Mouse (Mus musculus) neural tube, embryonic 15.5 days (tissue): ENCODE results near the gene Aldh3a1. TPM values are rescaled to one million over a fixed set of nuclear protein-coding genes. Genes with fewer than 3 reads are reported as not detected.
"Not testable (repeated sequence)": the region's sequence is repeated elsewhere in the genome, so short reads cannot be mapped to it uniquely, and the experiment has no call there.

ENCODE experiments used
- ATAC-seq: fragments of 200-750 bp; cut with Nextera tagmentation; 2 replicates; pipeline ENCODE4 v1.8.0; 2017; ENCODE audit warnings: mild to moderate bottlenecking, moderate TSS enrichment, moderate library complexity; ENCODE audit not compliant: low FRiP score
- H3K27ac ChIP-seq: fragments of 300-500 bp; sonication (generic); replicated peaks from 2 replicates; pipeline ENCODE4 v1.5.1; 2015; ENCODE audit warnings: mild to moderate bottlenecking, inconsistent platforms
- H3K27me3 ChIP-seq: fragments of 300-500 bp; sonication (generic); replicated peaks from 2 replicates; pipeline ENCODE4 v1.6.1; 2015; ENCODE audit warnings: inconsistent platforms
- H3K36me3 ChIP-seq: fragments of 300-500 bp; sonication (generic); 2 replicates; pipeline ENCODE4 v1.6.1; 2015; ENCODE audit warnings: inconsistent platforms
- H3K4me1 ChIP-seq: fragments of 300-500 bp; sonication (generic); 2 replicates; pipeline ENCODE4 v1.6.1; 2015; ENCODE audit warnings: inconsistent platforms
- H3K4me2 ChIP-seq: fragments of 300-500 bp; sonication (generic); 2 replicates; pipeline ENCODE4 v1.6.1; 2015; ENCODE audit warnings: inconsistent platforms, mild to moderate bottlenecking, moderate library complexity
- H3K4me3 ChIP-seq: fragments of 300-500 bp; sonication (generic); replicated peaks from 2 replicates; pipeline ENCODE4 v1.5.1; 2015; ENCODE audit warnings: mild to moderate bottlenecking, inconsistent platforms
- H3K9ac ChIP-seq: fragments of 300-500 bp; sonication (generic); replicated peaks from 2 replicates; pipeline ENCODE4 v1.6.1; 2015; ENCODE audit warnings: mild to moderate bottlenecking, inconsistent platforms
- H3K9me3 ChIP-seq: fragments of 300-500 bp; sonication (generic); replicated peaks from 2 replicates; pipeline ENCODE4 v1.6.1; 2016; ENCODE audit warnings: inconsistent platforms
- WGBS: fragments of 180-500 bp; shearing (Covaris S2); methylation state at CpG from one replicate; pipeline ENCODE4 v1.1.7; 2015; ENCODE audit warnings: mixed read lengths; 5-methylcytosine and 5-hydroxymethylcytosine counted together
- polyA plus RNA-seq: library from polyadenylated mRNA; unstranded; fragments of >200 nt; fragmentation: Nextera tagmentation; extraction: Ambion mirVana; gene quantifications from 2 replicates; pipeline ENCODE4 v1.2.1, GENCODE M21; 2015

Aldh3a1 gene
- polyA plus RNA-seq, result 0.43 and 0.46 TPM in 2 replicates

DNA sequence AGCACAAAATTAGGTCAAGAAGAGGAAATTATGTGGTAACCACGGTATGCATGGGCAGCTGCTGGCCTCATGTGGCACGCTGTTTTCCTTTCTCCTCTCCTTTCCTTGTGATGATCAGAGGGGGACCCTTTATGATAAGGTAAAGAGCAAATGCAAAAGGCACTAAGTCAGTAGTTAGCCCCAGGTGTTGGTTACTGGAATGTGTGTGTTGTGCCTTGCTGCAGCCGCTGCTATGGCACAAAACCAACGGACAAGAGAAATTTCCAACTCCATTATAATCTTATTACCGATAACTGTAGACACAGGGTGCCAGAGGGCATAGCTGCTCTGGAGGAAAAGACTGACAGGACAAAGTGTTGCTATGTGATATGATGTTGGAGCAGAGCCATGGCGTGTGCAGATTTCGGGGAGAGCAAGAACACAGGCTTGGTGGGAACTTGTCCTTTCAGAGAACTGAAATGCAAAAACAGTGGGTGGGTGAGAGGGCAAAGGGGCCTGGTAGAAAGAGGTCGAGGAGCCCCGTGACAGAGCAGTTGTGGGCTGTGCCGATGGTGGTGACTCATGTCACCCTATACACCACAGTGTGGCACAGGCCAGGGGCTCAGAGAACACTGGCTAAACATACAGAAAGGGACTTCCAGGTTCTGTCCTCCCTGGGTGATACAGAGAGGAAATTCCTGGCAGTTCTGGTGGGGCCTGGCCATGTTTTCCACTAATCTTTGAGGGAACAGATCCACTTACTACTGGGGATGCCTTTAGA, at the start of gene Aldh3a1:
Gene Aldh3a1 (plus strand): TSS at position 51 of the 760 bp plus-strand sequence.
- no peaks in the 10 kb centered on the region for H3K9me3 ChIP-seq
- peaks cover 10% of the 10 kb centered on the region; the same call in 1 of the 2 replicates for H3K4me1 ChIP-seq
- H3K36me3 ChIP-seq, result no peaks in the 10 kb centered on the region
- H3K27ac ChIP-seq, result no peak within 1 kb of the TSS
- no peak for ATAC-seq
- H3K4me3 ChIP-seq, result no peak within 1 kb of the TSS
- 75% methylated on average over 10 of the region's 10 CpGs for WGBS
- H3K9ac ChIP-seq, result no peak within 1 kb of the TSS
- 0 out of 2 replicates have a peak, but pooled peaks cover 3% of the 10 kb centered on the region for H3K27me3 ChIP-seq
- H3K4me2 ChIP-seq, result no peak within 1 kb of the TSS

DNA sequence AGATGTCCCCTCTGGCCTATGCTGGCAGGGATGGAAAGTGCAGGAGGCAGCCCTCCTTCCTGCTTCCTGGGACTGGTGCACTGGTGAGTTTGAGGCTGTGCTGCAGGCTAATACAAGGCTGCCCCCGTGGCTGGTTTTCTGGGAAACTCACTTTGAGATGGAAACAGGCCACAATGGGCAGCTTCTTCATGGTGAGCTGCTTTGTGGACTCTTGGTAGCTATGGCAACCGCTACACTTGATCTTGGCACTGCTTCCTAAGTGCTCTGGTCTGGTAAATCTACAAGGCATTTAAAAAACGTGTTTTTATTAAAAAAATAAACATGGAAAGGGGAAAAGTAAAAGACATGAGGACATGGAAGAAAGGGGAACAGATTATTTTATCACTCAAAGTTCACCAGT, 49.2 kb upstream of the Aldh3a1 start:
- Histone ChIP-seq H3K4me3 (no peak overlapping the region), H3K27ac (0 out of 2 replicates have a peak overlapping the region, but pooled peaks have one; percentile 28), H3K27me3 (no peaks in the 10 kb centered on the region), H3K4me2 (no peak overlapping the region), H3K36me3 (peaks cover 99% of the 10 kb centered on the region), H3K4me1 (no peaks in the 10 kb centered on the region), H3K9me3 (no peaks in the 10 kb centered on the region), H3K9ac (no peak overlapping the region)
- 67% methylated on average over 3 of the region's 3 CpGs for WGBS
- no peak for ATAC-seq

DNA sequence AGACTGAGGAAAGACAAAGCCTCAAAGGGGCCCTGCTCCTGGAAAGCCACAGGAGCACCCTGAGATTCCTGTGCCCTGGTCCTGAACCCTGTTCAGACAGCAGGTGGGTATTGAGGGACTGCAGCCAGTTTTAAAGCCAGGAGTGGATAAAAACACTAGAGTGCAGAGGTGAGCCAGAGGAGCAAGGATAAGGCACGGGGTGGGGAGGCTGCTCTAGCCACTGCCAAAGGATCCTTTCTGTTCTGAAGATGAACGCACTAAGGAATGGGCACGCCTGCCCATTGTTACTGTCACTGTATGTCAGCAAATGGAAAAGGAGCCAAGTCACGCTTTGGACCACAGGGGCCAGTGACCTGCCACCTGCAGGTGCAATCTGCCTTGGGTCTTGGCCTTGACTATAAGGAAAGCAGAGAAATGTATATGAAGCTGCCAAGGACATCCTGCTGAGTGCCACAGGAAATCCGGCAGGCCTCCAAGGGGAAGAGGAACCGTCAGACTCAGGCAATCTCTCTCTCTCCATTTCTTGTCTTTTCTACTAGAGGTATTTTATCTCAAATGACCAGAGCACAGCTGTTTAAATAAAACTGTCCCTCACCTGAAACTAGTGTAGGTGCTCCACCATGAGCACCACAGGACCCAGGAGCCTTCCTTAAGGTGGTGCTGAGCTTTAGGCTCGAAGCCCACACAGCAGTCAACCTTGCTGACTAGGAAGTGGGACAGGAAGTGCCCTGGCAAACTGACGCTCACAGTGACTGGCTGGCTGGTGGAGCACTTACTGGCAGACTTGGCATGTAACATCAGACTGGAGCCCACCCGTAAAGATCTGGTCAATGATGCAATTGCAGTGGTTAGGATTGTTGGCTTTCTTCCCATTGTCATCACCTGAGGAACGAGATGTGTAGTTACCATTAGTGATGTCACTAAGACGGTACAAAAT, 47.3 kb upstream of the Aldh3a1 start:
- no peak overlapping the region for H3K9ac ChIP-seq
- no peaks in the 10 kb centered on the region for H3K27me3 ChIP-seq
- no peak overlapping the region for H3K27ac ChIP-seq
- no peaks in the 10 kb centered on the region for H3K9me3 ChIP-seq
- no peaks in the 10 kb centered on the region for H3K4me1 ChIP-seq
- peaks cover 99% of the 10 kb centered on the region for H3K36me3 ChIP-seq
- H3K4me2 ChIP-seq, result no peak overlapping the region
- no peak overlapping the region for H3K4me3 ChIP-seq
- WGBS, result 66% methylated on average over 11 of the region's 11 CpGs
- ATAC-seq, result no peak

DNA sequence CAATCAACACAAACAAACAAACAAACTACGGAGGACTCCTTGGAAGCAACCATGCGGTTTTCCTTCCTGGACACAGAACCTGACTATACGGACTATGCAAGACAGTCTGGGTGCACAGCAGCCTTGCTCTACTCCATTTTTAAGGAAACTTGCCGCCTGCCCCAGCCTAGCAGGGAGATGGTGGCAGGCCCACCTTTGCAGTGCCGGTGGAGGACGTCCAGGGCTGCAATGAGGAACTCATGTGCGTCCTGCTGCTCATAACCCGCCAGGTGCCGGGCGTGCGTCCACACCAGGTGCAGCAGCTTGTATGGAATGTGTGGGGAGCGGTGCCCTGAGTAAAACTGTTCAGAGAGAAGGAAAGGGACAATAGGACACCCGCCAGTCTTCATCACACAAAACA, 46.2 kb upstream of the Aldh3a1 start:
- no peaks in the 10 kb centered on the region for H3K9me3 ChIP-seq
- ATAC-seq, result no peak
- H3K4me2 ChIP-seq, result no peak overlapping the region
- H3K36me3 ChIP-seq, result peaks cover 99% of the 10 kb centered on the region
- no peaks in the 10 kb centered on the region for H3K4me1 ChIP-seq
- H3K9ac ChIP-seq, result no peak overlapping the region
- H3K4me3 ChIP-seq, result no peak overlapping the region
- no peak overlapping the region for H3K27ac ChIP-seq
- WGBS, result 94% methylated on average over 13 of the region's 13 CpGs
- H3K27me3 ChIP-seq, result no peaks in the 10 kb centered on the region

DNA sequence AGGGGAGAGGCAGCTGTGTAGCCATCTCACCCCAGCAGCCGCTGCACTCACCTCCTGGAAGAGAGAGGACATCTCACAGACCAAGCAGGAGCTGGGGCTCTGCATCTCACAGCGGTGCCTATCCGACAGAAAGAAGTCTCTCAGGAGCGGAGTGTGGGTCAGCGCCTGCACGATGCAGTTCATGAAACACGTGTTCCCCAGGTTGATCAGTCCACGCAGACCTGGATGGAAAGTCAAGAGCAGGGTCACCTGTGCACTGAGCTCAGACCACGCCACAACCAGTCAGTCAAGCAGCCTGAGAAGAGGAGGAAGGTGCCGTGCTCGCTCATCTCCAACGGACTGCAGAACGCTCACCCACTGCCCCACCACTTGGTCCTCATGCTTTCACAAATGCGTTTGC, 44.6 kb upstream of the Aldh3a1 start:
- no peaks in the 10 kb centered on the region for H3K27me3 ChIP-seq
- H3K9ac ChIP-seq, result no peak overlapping the region
- no peak overlapping the region for H3K27ac ChIP-seq
- peaks cover 98% of the 10 kb centered on the region for H3K36me3 ChIP-seq
- peaks cover 5% of the 10 kb centered on the region; the same call in 1 of the 2 replicates for H3K4me1 ChIP-seq
- 98% methylated on average over 14 of the region's 14 CpGs for WGBS
- ATAC-seq, result no peak
- no peak overlapping the region for H3K4me2 ChIP-seq
- H3K9me3 ChIP-seq, result no peaks in the 10 kb centered on the region
- no peak overlapping the region for H3K4me3 ChIP-seq

DNA sequence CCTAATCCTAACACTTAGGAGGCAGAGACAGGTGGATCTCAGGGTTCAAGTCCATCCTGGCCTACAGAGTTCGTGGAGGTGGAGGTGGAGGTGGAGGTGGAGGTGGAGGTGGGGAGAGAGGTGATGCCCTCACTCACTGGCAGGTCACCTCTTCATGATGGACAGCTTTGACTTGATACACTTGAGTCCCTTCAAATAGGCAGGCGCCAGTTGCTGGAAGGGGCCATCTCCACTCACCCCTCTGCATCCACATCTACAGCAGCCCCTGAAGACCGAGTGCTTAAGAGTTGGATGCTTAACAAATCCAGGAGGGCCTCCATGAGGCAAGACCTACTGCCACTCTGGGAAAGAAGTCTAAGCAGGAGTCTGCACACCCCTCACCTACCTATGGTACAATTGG, 44.0 kb upstream of the Aldh3a1 start:
- Histone ChIP-seq H3K4me2 (no peak overlapping the region), H3K4me3 (no peak overlapping the region), H3K27me3 (no peaks in the 10 kb centered on the region), H3K36me3 (peaks cover 92% of the 10 kb centered on the region), H3K9ac (no peak overlapping the region), H3K27ac (no peak overlapping the region), H3K9me3 (no peaks in the 10 kb centered on the region), H3K4me1 (peaks cover 10% of the 10 kb centered on the region)
- 87% methylated on average over 3 of the region's 3 CpGs for WGBS
- no peak for ATAC-seq

DNA sequence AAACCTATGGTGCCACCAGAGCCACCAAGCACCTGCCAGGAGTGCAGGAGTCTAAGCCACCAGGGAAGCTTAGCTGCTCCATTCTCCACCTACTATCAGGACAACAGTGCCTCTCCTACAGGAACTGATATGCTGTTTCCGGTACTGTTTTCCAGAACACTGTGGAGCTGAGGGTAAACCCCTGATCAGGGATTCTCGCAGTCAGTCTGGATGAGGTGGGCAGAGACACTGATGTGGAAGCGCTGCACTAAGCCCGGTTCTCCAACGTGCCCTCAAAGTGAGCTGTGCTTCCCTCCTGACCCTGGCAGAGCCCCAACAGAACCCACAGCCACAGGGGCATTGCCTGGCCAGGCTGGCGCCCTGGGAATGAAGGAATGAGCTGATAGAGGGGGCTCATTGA, 43.0 kb upstream of the Aldh3a1 start:
- H3K4me2 ChIP-seq, result no peak overlapping the region
- no peak for ATAC-seq
- WGBS, result 94% methylated on average over 6 of the region's 6 CpGs
- no peak overlapping the region for H3K9ac ChIP-seq
- no peaks in the 10 kb centered on the region for H3K9me3 ChIP-seq
- peaks cover 82% of the 10 kb centered on the region for H3K36me3 ChIP-seq
- no peaks in the 10 kb centered on the region for H3K27me3 ChIP-seq
- no peak overlapping the region for H3K27ac ChIP-seq
- peaks cover 21% of the 10 kb centered on the region for H3K4me1 ChIP-seq
- no peak overlapping the region for H3K4me3 ChIP-seq

DNA sequence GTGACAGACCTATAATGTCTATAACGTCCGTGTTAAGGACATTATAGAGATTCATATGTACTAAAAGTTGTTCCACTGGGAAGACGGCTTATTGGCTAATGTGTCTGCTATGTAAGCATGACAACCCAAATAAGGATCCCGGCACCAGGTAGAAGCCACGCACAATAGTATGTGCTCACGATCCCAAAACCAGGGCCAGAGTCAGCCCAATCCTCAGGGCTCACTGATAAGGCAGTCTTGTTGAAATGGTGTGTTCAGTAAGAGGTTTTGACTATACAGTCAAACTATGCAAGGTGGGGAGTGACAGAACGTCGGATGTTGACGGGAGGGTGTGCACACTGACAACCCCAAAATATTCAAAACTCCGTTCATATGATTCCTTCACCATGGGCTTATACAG, 42.5 kb upstream of the Aldh3a1 start:
- Histone ChIP-seq H3K9ac (no peak overlapping the region), H3K27ac (no peak overlapping the region), H3K9me3 (no peaks in the 10 kb centered on the region), H3K4me1 (peaks cover 26% of the 10 kb centered on the region), H3K36me3 (peaks cover 77% of the 10 kb centered on the region), H3K4me2 (no peak overlapping the region), H3K27me3 (no peaks in the 10 kb centered on the region), H3K4me3 (no peak overlapping the region)
- no peak for ATAC-seq
- WGBS, result 95% methylated on average over 10 of the region's 10 CpGs

DNA sequence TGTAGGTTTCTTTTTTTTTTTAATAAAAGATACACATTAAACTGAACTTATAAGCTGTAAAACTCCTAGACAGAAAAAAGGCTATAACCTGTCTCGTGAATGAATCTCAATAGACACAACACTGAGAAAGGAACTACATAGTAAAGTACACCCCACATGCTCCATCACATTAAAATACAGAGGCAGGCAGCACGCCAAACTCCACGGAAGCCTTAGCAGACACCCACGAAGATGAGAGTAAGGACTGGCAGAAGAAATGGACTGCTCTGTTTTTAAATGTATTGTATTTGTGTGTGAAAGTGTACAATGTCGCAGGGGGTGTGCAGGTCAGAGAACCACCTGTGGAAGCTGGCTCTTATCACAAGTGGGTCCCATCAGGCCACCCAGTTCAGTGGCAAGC, 37.2 kb upstream of the Aldh3a1 start:
- peak overlapping the region; percentile 69 for H3K4me2 ChIP-seq
- 68% methylated on average over 5 of the region's 5 CpGs for WGBS
- no peak overlapping the region for H3K9ac ChIP-seq
- H3K4me1 ChIP-seq, result peaks cover 60% of the 10 kb centered on the region
- H3K4me3 ChIP-seq, result no peak overlapping the region
- H3K36me3 ChIP-seq, result peaks cover 24% of the 10 kb centered on the region
- no peak for ATAC-seq
- no peak overlapping the region for H3K27ac ChIP-seq
- H3K9me3 ChIP-seq, result no peaks in the 10 kb centered on the region
- H3K27me3 ChIP-seq, result no peaks in the 10 kb centered on the region

GRCm38 (mm10) chr11:61173477-61173876, 33.9 kb upstream of the Aldh3a1 start:
- WGBS, result 31% methylated on average over 15 of the region's 15 CpGs
- not testable (repeated sequence) for ATAC-seq
- H3K4me1 ChIP-seq, result peaks cover 56% of the 10 kb centered on the region

GRCm38 (mm10) chr11:61174291-61174820, 33.0 kb upstream of the Aldh3a1 start:
- H3K27me3 ChIP-seq, result no peaks in the 10 kb centered on the region
- H3K9ac ChIP-seq, result peak overlapping the region; percentile 99
- no peaks in the 10 kb centered on the region for H3K36me3 ChIP-seq
- WGBS, result 0% methylated on average over 28 of the region's 28 CpGs
- peak overlapping the region; percentile 79 for H3K4me3 ChIP-seq
- H3K9me3 ChIP-seq, result no peaks in the 10 kb centered on the region
- peak overlapping the region; percentile 69 for H3K4me2 ChIP-seq
- peak; percentile 53 for ATAC-seq
- H3K27ac ChIP-seq, result peak overlapping the region; percentile 97
- peaks cover 47% of the 10 kb centered on the region for H3K4me1 ChIP-seq

More at GRCm38 (mm10) chr11:61173477-61173876, 33.9 kb upstream of the Aldh3a1 start:
- peak overlapping the region; percentile 69 for H3K4me2 ChIP-seq
- not testable (repeated sequence) for H3K36me3 ChIP-seq, H3K27me3 ChIP-seq, H3K9me3 ChIP-seq
- 0 out of 2 replicates have a peak overlapping the region, but pooled peaks have one; percentile 18 for H3K27ac ChIP-seq
- peak overlapping the region; percentile 79 for H3K4me3 ChIP-seq
- H3K9ac ChIP-seq, result peak overlapping the region; percentile 42
